Mouse (Mus musculus) brain, embryonic 14.5 days (tissue): ENCODE data around the gene Poc1a.

Source experiments
- CTCF ChIP-seq: fragments of 200-500 bp; IDR thresholded peaks from 2 replicates; pipeline ENCODE4 v1.5.1; 2012; ENCODE audit warnings: inconsistent platforms, mild to moderate bottlenecking, moderate library complexity, borderline replicate concordance; ENCODE audit not compliant: insufficient read depth, insufficient read length; ENCODE audit errors: extremely low read depth
- POLR2A ChIP-seq: fragments of 200-500 bp; IDR thresholded peaks from 2 replicates; pipeline ENCODE4 v1.6.1; 2012; ENCODE audit warnings: mild to moderate bottlenecking, inconsistent platforms, borderline replicate concordance; ENCODE audit not compliant: poor library complexity, insufficient read depth, insufficient read length, severe bottlenecking; ENCODE audit errors: extremely low read depth

DNA sequence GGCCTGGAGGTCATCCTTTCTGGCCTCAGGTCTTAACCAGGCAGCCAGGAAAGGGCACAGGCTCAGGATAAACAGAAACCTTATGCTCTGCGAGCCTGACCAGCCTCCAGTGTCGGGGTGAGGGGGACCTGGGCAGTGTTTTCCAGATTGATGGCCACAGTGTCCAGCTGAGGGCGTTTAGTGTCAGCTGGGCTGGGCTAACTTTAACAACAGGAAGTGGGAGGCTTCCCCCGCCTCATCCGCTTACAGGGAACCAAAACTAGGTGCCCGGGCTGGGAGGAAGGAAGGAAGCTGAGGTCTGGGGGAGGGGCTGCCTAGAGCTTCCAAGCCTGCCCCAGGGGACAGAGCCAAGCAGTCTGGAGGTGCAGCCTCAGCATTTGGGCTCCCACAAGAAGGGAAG lies 90.9 kb downstream of the Poc1a start:
- no peak for TF ChIP-seq POLR2A
- TF ChIP-seq CTCF = no peak
